Mouse (Mus musculus): Measurements from ENCODE around the gene Dppa1. TPM values are rescaled to one million over a fixed set of nuclear protein-coding genes. Genes with fewer than 3 reads are reported as not detected.

The Dppa1 gene
- total RNA-seq (2012; rRNA removed) (not detected in 2 replicates), polyA plus RNA-seq (2012; ENCODE audit: insufficient read depth in 1 of 2, insufficient read length in 2 of 2, low read depth in 1 of 2, low replicate concordance in 2 of 2, missing spikeins in 1 of 2) (not detected)

DNA sequence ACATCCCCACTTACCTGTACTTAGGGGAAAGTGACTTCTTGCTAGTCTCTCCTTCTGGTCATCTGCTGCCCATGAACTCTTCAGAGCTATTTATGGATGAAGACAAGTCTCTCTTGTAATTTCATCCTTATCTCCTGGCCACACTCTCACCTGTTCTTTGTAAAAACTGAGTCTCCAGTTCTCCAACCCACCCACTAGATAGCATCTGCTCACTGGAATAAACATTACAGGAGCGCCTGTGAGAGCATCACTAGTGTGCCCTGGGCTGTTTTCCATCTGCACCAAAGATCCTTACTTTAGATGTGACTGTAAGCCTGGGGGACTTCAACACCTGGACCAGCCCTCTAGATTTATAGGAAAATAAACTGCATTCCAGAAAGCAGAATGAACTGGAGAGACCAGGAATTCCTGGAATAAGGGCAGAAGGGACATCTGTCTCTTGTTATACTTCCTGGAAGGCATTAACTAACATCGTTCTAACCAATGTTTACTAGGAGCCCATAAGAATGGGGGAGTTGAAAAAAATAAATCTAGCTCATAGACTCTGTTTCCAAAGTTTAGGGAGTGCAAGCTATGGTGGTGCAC is at the start of gene Dppa1:
TSS of gene Dppa1 (minus strand) at position 51 of the 585 bp plus-strand sequence.
- H3K9me3 ChIP-seq (replicated peaks; ENCODE audit: insufficient read depth, low read length), result no peaks in the 10 kb centered on the region
- no peaks in the 10 kb centered on the region; a peak in 1 of 4 replicates for H3K27me3 ChIP-seq (ENCODE audit: control insufficient read depth in 1 of 2, insufficient read depth in 2 of 2, low read length in 2 of 2)
- H3K79me2 ChIP-seq (ENCODE audit: control insufficient read depth, insufficient read depth, low read length, poor library complexity), result no peaks in the 10 kb centered on the region
- H3K36me3 ChIP-seq (ENCODE audit: control insufficient read depth in 1 of 2, insufficient read depth in 2 of 2, low read length in 2 of 2), result no peaks in the 10 kb centered on the region
- DNase-seq (ENCODE audit: low read depth, low spot score), result no peak
- H3K27ac ChIP-seq (ENCODE audit: control insufficient read depth, low read depth, low read length), result no peak within 1 kb of the TSS
- TF ChIP-seq TCF12 (IDR thresholded peaks at IDR 0.05; ENCODE audit: low read depth, low read length) (no peak), MYC (IDR thresholded peaks at IDR 0.05; ENCODE audit: low read depth, low read length) (no peak), ZKSCAN1 (IDR thresholded peaks at IDR 0.05; ENCODE audit: low read depth, low read length) (no peak), HCFC1 (IDR thresholded peaks at IDR 0.05; ENCODE audit: low read depth, low read length) (no peak), ZNF384 (IDR thresholded peaks at IDR 0.05; ENCODE audit: low read depth, low read length) (no peak), GATA1 (IDR thresholded peaks at IDR 0.05; ENCODE audit: low read depth, low read length) (no peak)
- H3K4me3 ChIP-seq (ENCODE audit: control insufficient read depth in 1 of 2, insufficient read depth in 1 of 2, low read depth in 2 of 2, low read length in 2 of 2), result no peak within 1 kb of the TSS
- H3K4me1 ChIP-seq (ENCODE audit: control insufficient read depth in 1 of 2, insufficient read depth in 2 of 2, low read length in 2 of 2), result no peaks in the 10 kb centered on the region
- H3K9ac ChIP-seq (ENCODE audit: control insufficient read depth, low read depth, low read length, poor library complexity, severe bottlenecking), result no peak within 1 kb of the TSS

DNA sequence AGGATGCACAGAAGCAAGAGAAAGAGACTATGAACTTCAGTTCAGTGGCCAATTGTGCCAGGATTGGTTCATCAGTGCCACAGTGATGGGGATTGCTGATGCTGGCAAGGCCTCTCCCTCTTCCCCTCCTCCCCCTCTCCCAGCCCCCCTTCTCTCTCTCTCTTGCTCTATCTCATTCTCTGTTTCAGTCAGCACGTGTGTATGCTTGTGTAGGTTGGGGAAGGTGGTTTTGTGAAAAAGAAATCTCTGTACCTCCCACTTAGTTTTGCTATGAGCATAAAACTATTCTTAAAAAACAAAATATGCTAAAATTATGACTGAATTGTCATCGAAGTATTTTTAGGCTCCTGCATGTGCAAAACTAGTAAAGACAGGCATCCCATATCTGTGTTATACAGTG is 38.9 kb upstream of the Dppa1 start:
- Histone ChIP-seq H3K9ac (ENCODE audit: control insufficient read depth, low read depth, low read length, poor library complexity, severe bottlenecking) (no peak overlapping the region), H3K79me2 (ENCODE audit: control insufficient read depth, insufficient read depth, low read length, poor library complexity) (no peaks in the 10 kb centered on the region), H3K4me1 (ENCODE audit: control insufficient read depth in 1 of 2, insufficient read depth in 2 of 2, low read length in 2 of 2) (no peaks in the 10 kb centered on the region), H3K27me3 (ENCODE audit: control insufficient read depth in 1 of 2, insufficient read depth in 2 of 2, low read length in 2 of 2) (peaks cover 0 to 2% of the 10 kb centered on the region in 2 experiments; a peak in 1 of 4 replicates), H3K36me3 (ENCODE audit: control insufficient read depth in 1 of 2, insufficient read depth in 2 of 2, low read length in 2 of 2) (no peaks in the 10 kb centered on the region), H3K27ac (ENCODE audit: control insufficient read depth, low read depth, low read length) (no peak overlapping the region), H3K9me3 (replicated peaks; ENCODE audit: insufficient read depth, low read length) (no peaks in the 10 kb centered on the region), H3K4me3 (ENCODE audit: control insufficient read depth in 1 of 2, insufficient read depth in 1 of 2, low read depth in 2 of 2, low read length in 2 of 2) (no peak overlapping the region)
- TF ChIP-seq CTCF (IDR thresholded peaks at IDR 0.05 in 2 of 3, conservative IDR thresholded peaks at IDR 0.05 in 1 of 3; ENCODE audit: control insufficient read depth in 1 of 3, insufficient read depth in 1 of 3, low read depth in 2 of 3, low read length in 3 of 3, poor library complexity in 1 of 3, severe bottlenecking in 1 of 3), result no peak
- TF ChIP-seq TBP (IDR thresholded peaks at IDR 0.05; ENCODE audit: low read depth, low read length), result no peak
- no peak for TF ChIP-seq CHD1 (IDR thresholded peaks at IDR 0.05; ENCODE audit: low read depth, low read length)
- no peak for TF ChIP-seq MEF2A (IDR thresholded peaks at IDR 0.05; ENCODE audit: extremely low read depth, insufficient replicate concordance, low read depth, low read length, poor library complexity, severe bottlenecking)
- no peak for DNase-seq (ENCODE audit: low read depth, low spot score)

DNA sequence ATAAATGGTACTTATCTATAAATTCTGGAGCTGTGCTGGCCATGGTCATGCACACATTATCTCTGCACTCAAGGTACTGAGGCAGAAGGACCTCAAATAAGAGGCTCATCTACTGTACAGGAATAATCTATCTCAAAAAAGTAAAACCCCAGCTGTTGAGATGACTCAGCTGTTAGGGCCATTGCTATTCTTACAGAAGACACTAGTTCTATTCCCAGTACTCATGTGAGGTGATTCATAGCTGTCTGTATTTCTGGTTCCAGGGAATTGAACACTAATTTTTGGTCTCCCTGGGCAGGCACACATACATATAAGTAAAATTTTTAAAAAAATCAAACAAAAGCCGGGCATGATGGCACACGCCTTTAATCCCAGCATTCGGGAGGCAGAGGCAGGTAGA is 38.0 kb upstream of the Dppa1 start:
- no peak for DNase-seq (ENCODE audit: low read depth, low spot score)

More for the DNA sequence above, 38.0 kb upstream of the Dppa1 start:
- Histone ChIP-seq H3K9me3 (replicated peaks; ENCODE audit: insufficient read depth, low read length) (no peaks in the 10 kb centered on the region), H3K79me2 (ENCODE audit: control insufficient read depth, insufficient read depth, low read length, poor library complexity) (no peaks in the 10 kb centered on the region), H3K27me3 (ENCODE audit: control insufficient read depth in 1 of 2, insufficient read depth in 2 of 2, low read length in 2 of 2) (peaks cover 0 to 2% of the 10 kb centered on the region in 2 experiments; a peak in 1 of 4 replicates), H3K4me3 (ENCODE audit: control insufficient read depth in 1 of 2, insufficient read depth in 1 of 2, low read depth in 2 of 2, low read length in 2 of 2) (no peak overlapping the region), H3K27ac (ENCODE audit: control insufficient read depth, low read depth, low read length) (no peak overlapping the region), H3K9ac (ENCODE audit: control insufficient read depth, low read depth, low read length, poor library complexity, severe bottlenecking) (no peak overlapping the region), H3K4me1 (ENCODE audit: control insufficient read depth in 1 of 2, insufficient read depth in 2 of 2, low read length in 2 of 2) (no peaks in the 10 kb centered on the region), H3K36me3 (ENCODE audit: control insufficient read depth in 1 of 2, insufficient read depth in 2 of 2, low read length in 2 of 2) (no peaks in the 10 kb centered on the region)
- TF ChIP-seq ETS1 (IDR thresholded peaks at IDR 0.05; ENCODE audit: low read depth, low read length), result no peak
- no peak for TF ChIP-seq TAL1 (IDR thresholded peaks at IDR 0.05; ENCODE audit: low read length)
- TF ChIP-seq NRF1 (IDR thresholded peaks at IDR 0.05; ENCODE audit: insufficient read depth, low read depth, low read length, poor library complexity, severe bottlenecking), result no peak
- TF ChIP-seq ZC3H11A (IDR thresholded peaks at IDR 0.05; ENCODE audit: low read depth, low read length), result no peak
- TF ChIP-seq UBTF (IDR thresholded peaks at IDR 0.05; ENCODE audit: borderline replicate concordance, insufficient read depth, low read depth, low read length), result no peak
- no peak for TF ChIP-seq MAX (IDR thresholded peaks at IDR 0.05; ENCODE audit: low read length)
- TF ChIP-seq ELF1 (IDR thresholded peaks at IDR 0.05; ENCODE audit: low read depth, low read length), result no peak
- TF ChIP-seq MEF2A (IDR thresholded peaks at IDR 0.05; ENCODE audit: extremely low read depth, insufficient replicate concordance, low read depth, low read length, poor library complexity, severe bottlenecking), result no peak
- TF ChIP-seq RAD21 (IDR thresholded peaks at IDR 0.05; ENCODE audit: low read depth, low read length), result no peak
- TF ChIP-seq ZMIZ1 (IDR thresholded peaks at IDR 0.05; ENCODE audit: low read depth, low read length), result no peak
- no peak for TF ChIP-seq SMC3 (IDR thresholded peaks at IDR 0.05; ENCODE audit: low read depth, low read length)
- no peak for TF ChIP-seq SIN3A (IDR thresholded peaks at IDR 0.05; ENCODE audit: low read length)

All from MEL (cell line).